Mouse (Mus musculus) NIH3T3 (cell line): ENCODE data around the gene Abr.

Source experiments
- DNase-seq: peaks from one replicate; pipeline ENCODE4 v3.0.0-alpha.2; 2012; ENCODE audit warnings: low read depth

Gene Abr

DNA sequence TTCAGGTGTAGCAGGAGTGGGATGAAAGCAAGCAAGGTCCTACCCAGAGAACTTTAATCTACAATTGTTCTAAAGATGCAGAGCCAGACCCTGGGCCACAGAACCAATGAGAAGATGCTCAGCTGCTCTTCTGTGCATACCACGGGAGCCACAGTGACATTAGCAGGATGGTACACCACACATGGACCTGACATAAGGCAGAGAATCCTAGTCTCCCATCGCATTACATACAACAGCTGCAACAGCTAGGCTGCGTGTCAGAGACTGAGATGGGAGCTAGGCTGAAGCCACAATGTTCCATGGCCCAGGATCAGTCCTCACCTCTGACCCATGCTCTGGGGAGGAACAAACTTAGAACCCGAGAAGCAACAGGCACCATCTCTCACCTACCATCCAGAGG lies 104.0 kb downstream of the Abr start:
- DNase-seq: no peak

DNA sequence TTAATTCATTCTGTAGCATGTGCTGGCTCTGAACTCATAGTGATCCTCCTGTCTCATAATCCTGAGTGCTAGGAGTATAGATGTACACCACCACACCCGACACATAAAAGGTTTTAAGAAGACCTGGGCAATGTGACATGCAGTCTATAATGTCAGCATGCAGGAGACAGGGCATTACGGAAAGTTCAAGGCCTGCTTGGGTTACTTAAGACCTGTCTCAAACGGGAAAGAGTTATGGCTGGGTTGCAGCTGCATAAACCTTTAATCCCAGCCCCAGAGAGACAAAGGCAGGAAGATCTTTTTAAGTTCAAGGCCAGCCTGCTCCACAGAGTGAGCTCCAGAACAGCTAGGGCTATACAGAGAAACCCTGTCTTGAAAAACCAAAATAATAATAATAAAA lies 105.2 kb downstream of the Abr start:
- no peak for DNase-seq

DNA sequence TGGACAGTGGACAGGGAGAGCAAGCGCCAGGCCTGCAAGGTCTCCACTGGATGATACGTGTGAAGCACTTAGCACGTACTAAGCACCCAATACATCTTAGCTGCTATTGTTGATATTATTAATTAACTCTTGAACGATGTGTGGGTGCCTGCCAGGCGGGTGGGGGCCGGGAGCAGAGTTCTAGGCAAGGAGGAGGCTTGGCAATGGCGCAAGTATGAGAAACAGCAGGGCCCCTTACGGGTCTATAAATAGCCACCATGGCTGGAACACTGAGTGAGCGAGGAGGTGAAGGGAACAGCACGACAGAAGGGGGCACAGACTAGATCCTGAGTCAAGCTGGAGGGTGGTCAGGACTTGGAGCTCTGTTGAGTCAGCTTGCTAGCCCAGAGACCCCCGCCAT lies 107.0 kb downstream of the Abr start:
- DNase-seq: no peak

DNA sequence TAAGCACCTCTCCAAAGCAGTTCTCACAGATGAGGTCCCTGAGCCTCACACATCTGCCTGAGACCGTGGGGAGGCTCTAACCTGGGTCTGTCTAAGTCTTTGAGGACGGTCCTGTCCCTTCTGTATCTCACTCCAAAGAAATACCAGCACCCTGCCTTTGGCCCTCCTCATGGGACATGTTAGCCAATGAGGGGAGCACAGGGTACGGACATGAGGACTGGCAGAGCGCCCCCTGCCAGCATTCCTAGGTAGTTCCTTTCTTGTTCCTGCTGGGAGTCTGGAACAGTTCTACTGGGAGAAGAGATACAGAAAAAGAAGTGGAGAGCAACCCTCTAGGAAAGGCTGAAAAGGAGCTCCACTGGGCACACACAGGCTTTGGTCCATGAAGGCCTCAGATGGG lies 111.1 kb downstream of the Abr start:
- no peak for DNase-seq

DNA sequence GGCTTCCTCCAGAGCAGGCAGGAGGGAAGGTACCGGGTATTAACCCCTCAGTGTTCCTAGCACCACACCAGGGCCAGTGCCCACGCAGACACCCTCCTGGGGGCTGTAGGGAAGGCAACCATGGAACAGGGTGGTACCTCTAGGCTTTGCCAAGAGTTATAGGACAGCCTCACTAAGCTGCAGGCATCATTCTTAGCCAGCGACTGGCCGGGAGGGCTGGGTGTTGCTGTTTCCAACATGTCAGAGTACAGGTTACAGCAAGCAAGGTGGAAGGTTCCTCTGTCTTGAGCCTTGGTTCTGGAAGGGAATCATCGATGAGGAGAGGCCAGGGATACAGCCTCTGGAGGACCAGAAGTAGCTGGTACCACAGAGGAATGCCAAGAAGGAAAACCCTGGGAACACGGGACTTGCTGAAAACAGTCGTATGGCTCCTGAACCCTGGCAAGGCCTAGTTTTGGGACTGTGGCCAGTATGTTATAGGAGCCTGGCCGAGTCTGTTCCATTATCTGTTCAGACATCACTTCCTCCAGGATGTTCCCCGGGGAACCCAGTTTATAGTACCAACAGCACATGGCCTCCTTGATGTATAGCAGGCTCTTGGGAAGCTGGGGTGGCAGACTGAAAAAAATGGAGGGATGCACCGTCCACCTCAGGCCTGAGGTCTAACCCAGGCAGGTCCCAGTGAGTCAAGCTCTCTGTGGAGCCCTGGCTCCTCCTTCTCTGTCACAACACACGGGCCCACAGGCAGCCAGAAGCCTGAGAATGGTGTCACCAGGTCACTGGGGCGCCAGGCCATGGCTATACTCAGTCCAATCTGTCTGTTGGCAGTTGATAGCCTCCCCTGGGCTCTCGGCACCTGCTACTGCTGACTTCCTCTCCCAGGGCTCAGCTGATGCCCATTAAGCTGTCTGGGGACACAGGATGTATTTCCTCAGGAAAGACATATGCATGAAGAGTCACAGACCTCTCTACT lies 112.1 kb downstream of the Abr start:
- DNase-seq: no peak

DNA sequence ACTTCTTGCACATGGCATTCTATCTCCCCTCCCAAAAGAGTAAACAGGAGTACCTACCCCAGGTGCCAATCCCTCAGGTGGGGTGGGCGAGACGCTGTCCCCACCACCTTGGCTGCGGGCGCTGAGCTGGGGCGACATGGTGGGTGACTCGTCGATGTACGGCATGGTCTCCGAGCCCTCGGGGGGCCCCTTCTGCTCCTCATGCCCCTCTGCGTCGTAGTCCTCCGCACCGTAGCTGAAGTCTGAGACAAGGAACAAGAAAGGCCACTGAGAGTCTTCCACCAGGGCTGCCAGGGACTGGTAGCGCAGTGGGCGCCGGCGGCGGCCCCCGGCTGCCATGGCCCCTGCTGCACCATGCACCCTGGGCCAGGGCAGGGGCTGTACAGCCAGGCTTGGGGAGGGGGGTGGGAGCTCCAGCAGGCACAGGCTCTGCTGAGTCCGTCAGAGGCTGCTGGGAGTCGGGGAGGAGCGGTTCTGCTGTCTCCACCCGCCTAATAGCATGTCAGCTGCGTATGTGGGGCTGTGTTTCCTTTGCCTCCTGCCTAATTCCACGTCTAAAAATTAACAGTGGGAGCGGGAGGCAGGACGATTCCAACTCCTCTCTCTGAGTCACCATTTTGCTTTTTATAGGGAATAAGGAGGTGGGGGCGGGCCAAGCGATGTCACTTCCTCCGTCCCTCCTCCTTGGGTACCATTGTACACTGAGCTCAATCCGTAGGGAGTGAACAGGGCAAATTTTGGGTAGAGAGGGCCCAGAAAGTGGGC lies 113.1 kb downstream of the Abr start:
- DNase-seq: no peak

DNA sequence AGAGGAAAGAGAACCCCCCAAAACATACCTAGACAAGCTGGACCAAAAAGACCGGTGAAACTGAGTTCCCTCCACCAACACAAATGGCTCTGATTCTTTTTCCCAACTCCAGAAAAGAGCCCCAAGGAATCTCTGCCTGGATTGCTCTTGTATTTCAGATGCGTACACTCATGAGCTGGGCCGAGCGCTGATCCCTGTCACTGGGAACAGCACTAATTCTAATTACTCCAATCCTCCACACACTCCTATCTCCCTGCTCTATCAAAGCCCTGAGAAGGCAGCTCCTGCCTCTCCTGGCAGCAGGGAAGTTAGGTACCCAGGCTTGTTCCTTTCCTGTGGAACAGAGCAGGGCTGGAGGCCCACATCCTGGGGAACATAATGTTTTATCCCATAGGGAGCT lies 114.0 kb downstream of the Abr start:
- no peak for DNase-seq

DNA sequence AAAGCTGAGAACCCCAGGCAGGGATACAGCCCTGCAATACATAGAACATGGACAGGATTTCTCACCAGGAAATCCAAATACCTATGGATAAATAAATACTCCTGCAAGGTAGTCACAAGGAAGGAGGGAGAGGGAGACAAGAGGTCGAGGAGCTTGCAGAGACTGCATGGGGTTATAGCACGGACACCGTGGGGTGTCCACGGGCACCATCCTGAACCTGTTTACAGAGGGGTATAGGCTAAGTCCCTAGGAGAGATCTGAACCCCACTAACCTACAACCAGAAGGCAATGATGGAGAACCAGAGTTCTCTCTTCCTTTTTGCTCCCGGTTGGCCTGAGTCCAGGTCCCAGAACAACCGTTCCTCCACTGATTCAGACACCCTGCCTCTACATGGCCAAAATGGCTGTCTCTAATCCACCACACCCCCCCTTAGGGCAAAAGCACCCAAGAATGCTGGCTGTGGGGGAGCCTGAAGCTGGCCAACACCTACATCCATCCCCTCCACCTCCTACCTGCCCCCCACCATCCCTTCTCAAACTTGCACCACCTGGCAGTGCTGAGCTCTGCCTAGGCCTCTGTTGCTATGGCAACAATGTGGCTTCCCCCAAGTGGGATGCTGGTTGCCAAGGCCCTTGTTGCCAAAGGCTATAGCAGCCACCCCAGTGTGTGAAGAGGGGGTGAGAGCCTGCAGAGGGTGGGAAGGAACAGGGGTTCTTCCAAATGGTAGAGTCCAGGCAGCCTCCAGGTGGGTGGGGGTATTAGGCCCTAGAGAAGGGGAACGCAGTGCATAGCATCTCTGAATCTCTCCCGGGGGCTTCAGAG lies 114.6 kb downstream of the Abr start:
- no peak for DNase-seq

DNA sequence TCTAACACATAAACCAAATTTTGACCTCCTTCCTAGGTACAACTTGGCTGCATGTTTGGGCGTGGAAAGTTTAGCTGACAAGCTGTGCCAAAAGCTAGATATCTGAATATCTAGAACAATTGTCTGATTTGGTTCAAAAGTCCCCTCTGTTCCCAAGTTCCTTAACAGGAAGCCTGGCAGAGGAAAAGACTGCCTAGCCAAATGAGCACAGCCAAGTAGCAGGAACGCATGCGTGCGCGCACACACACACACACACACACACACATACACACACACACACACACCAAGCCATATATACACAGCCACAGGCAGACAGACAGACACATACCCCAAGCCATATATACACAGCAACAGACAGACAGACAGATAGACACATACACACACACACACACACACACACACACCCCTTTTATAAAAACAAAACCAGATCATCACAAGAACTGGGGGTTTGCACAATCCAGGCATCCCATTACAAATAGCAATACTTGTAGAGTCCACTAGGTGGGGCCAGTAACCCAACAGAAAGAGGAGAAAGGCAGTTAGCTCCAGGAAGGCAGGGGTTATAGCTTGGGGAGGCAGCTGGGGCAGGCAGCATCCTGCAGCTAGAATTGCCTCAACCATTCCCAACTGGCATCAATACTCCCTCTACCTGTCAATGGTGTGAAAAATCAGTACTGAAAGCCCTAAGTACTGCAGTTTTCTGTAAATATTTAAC lies 115.4 kb downstream of the Abr start:
- DNase-seq: peak; percentile 93

DNA sequence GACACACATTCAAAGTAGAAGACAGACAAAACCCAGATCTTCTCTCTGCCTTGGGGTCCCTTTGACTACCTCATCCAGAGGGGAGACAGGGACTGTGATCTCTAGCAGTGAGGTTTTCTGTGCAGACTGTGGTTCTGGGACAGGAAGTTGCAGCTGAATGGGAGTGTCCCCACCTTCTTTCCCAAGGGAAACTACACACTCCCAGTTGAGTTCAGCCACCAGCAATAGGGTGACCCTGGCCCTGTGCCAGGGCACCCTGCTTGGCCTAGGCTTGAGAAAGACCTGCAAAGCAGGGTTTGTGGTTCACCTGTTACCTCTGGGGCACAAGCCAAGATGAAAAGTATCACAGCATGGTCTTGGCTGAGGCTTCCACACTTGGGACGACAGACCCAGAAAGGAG lies 117.0 kb downstream of the Abr start:
- no peak for DNase-seq

DNA sequence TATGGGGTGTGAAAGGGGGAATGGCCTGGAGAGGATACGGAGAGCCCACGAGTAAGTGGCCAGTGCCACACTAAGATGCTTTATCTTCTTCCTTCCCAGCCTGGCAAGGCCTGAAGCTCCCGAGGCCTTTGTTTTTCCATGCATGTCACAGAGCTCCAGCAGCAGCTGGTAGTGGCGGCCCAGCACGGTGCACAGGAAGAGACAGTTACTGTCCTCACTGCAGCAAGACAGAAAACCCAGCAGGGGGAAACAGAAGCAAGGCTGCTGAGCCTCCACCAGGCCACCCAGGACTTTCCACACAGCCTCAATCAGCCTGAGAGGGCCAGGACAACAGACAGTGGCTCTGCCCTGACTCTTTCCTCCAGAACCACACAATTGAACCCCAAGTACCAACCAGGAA lies 118.1 kb downstream of the Abr start:
- DNase-seq: no peak

DNA sequence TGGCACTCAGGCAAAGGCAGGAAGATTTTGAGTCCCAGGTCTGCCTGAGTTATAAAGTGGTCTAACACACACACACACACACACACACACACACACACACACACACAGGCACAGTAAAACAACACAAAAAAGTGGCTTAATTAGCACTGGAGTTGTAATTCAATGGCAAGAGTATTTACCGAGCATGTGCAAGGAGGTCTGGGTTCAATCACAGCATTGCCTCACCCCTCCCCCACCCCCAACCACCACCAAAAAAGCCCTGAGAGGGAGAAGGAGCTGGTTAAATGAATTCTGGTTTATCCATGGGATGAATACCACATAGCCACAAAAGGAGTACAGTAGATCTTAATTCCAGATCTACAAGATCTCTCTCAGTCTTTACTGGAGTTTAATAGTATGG lies 122.1 kb downstream of the Abr start:
- DNase-seq: no peak

DNA sequence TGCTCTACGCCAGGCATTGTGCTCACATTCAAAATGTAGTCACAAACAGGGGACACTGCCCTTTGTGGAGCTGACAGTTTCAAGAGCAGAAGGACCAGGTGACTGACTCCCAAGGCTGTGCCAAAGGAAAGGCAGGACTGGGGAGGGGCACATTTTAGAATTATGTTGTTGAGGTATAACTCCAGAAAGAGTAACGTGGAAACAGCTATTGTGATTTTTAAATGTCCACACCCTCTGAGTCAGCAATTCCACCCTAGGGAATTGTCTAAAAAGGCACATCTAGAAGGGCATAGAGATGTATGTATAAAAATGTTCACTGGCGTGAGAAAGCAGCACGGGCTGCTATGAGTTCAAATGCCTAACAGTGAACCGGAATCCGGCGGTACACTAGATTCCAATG lies 122.5 kb downstream of the Abr start:
- peak; percentile 58 for DNase-seq

DNA sequence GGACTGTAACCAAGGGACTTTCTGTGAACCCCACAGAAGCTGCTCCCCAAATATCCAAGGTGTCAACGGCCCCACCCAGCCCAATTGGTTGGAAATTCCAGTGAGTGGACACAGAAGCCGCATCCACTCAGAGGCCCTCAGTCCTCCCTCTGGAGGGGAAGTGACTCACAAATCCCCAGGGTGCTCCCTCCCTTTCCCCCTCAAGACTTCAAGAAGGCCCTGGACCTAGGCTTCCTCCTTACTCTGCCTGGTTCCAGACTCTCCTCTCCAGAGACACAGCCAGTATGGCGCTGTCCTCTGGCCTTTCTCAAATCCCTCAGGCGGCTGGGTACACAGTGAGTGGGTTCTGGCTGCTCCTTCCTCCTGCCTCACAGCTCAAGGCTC lies 124.4 kb downstream of the Abr start:
- peak; percentile 74 for DNase-seq

DNA sequence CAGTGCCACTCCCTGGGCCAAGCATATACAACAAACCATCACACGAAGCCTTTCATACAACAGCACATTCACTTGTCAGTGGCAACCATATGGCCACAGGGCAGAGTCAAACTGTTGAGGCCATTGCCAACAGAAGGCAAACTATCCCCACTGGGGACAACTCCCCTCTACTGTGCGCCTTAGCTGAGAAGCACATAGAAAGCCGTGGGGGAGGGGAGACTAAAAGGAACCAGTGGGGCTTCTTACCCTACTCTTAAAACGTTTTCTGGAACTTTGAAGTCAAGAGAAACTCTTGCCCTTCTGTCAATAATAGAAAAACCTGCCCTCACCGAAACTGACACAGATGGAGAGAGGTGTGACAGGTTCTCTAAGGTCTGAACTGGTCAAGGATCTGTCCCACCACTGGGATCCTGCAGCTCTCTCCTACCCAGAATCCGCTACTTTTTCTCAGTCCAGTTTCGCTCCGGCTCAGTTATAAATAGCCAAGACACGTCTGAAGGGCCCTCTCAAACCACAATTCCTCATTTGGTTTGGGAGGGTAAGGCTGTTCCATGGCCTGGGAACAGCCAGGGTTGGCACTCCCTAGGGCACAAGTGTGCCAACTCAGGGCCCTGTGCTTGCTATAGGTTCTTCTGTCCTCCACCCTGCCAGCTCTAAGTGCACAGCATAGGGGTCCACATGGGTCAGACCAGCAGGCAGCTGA lies 124.9 kb downstream of the Abr start:
- no peak for DNase-seq

DNA sequence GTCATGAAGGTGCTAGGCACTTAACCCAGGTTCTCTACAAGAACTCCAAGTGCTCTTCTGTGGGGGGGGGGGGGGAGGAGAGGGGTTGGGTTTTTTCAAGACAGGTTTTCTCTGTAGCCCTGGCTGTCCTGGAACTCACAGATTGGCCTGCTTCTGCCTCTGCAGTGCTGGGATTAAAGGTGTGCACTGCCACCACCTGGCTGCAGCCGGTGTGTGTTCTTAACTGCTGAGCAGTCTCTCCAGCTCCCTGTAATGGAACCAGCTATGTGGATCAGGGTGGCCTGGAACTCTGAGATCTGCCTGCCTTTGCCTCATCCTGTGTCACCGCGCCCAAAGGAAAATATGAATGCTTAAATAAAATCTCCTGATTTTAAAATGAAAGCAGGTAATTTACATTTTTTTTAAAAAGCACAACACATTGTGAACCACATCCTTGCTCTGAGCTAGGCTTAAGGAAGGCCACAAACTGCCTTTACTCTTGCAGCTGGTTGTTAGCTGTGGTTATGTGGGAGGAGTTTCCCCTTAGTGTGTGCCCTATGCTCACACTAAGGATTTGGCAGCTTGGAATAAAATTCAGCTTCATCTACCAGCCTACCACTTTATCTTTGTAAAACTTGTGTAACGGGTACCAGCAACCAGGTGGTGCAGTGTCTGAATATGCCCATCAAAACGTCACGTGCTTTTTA lies 125.9 kb downstream of the Abr start:
- DNase-seq: peak; percentile 78

DNA sequence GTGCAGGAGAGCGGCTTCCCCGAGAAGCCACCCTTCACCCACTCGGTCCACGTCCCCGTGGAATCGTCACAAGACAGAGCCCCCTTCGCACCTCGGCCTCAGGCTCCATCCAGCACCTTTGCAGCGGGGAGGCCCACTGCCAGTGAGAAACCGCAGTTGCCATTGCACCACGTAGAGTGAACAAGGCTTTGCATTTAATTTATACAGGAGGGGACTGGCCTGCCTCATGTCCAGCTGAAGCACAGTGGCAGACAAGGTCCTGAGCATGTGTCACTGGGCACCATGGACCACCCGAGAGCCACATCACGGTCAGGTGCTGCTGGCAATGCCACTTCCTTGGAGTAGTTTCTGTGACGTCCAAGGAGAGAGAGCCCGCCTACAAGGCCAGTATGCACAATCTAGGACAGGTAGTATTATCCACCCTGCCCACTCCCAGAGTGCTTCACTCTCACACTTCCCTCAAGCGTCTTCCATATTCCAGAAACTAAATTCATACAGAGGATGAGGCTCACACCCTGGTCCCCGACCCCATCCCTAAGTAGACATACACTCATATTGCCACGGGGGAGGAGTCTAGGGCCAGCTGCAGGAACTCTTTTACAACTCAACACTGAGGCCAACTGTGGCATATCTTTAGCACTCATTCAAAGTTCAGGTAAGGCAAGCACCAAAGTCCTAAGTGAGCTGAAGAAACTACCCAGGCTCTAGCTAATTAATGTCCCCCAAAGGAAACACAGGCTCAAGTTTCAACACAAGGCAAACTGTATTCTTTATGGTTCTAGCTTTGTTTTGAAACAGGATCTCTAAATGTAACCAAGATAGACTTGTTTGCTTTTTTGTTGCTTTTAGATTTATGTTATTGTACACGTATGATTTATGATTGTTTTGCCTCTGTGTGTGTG lies 126.7 kb downstream of the Abr start:
- DNase-seq: no peak

DNA sequence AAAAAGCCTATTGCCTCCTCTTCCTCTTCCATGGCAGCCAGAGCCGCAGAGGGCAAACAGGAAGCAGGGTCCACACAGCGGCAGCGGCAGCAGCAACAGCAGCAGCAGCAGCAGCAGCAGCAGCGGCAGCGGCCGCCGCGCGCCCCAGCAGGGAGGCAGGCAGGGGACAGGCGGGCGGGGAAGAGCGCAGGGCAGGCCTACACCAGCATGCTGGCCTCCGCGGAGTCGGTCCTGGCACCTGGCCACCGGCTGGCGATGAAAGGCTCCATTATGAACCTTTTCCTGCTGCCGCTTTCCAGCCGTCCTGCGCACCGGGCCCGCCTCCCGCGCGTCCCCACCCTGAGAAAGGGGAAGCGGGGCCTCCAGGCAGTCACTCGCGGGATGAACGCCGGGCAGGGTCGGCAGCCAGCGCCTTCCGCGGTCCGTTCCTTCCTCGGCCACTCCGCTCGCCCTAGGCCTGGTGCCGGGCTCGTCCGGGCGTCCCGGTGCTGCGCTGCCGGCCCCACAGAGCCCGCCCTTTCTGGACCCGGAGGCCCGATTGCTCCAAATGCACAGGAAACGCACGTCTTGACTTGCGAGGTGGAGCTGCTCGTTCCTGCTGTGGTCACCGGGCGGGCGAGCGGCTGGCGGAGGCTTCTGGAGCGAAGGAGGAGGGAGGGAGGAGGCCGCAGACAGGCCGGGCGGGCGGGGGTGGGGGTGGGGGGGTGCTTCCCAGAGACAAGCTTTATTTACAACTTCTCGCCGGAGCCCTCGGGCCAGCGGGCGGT lies 127.6 kb downstream of the Abr start:
- DNase-seq: peak; percentile 89

DNA sequence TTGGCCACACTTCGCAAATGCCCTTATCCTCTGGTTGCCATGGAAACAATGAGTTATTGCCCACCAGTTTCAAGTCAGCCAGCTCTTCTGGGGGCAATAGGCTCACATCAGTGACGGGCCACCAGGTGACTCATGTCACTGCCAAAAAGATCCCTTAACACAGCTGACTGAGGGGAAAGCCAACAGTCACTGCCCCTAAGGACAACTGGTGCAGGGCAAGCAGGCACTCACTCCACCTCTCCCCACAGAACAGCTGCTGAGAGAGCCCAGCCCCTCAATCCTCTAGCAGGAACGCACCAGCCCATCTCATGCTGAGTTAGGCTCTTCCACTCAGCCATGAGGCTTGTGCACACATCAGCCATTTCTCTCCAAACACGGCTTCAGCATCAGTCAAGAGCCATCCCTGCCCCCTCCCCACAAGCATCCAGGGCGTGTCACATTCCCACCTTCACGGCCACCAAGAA lies 128.3 kb downstream of the Abr start:
- DNase-seq: peak; percentile 64
